Mouse (Mus musculus) heart, embryonic 16.5 days (tissue): ENCODE data around the gene Rtl1. TPM values are rescaled to one million over a fixed set of nuclear protein-coding genes. Genes with fewer than 3 reads are reported as not detected.

Experiments
- ATAC-seq: fragments of 200-750 bp; cut with Nextera tagmentation; replicated peaks from 2 replicates; pipeline ENCODE4 v1.8.0; 2017; ENCODE audit warnings: moderate number of reproducible peaks; ENCODE audit not compliant: insufficient read depth, low FRiP score; ENCODE audit errors: extremely low read depth
- H3K27ac ChIP-seq: fragments of 300-500 bp; sonication (generic); 2 replicates; pipeline ENCODE4 v1.5.1; 2014; ENCODE audit warnings: mild to moderate bottlenecking, low read length, control low read depth, moderate library complexity
- H3K27me3 ChIP-seq: fragments of 300-500 bp; sonication (generic); 2 replicates; pipeline ENCODE4 v1.6.1; 2014; ENCODE audit warnings: low read length, mixed read lengths; ENCODE audit not compliant: control insufficient read depth, insufficient read depth
- H3K36me3 ChIP-seq: fragments of 300-500 bp; sonication (generic); 2 replicates; pipeline ENCODE4 v1.6.1; 2014; ENCODE audit not compliant: control insufficient read depth, insufficient read depth
- H3K4me1 ChIP-seq: fragments of 300-500 bp; sonication (generic); 2 replicates; pipeline ENCODE4 v1.6.1; 2014; ENCODE audit warnings: low read length, mixed read lengths; ENCODE audit not compliant: control insufficient read depth, insufficient read depth
- H3K4me2 ChIP-seq: fragments of 300-500 bp; sonication (generic); 2 replicates; pipeline ENCODE4 v1.6.1; 2014; ENCODE audit warnings: low read depth, mild to moderate bottlenecking, control low read depth, low read length
- H3K4me3 ChIP-seq: fragments of 300-500 bp; sonication (generic); 2 replicates; pipeline ENCODE4 v1.5.1; 2014; ENCODE audit warnings: mild to moderate bottlenecking, control low read depth, low read length
- H3K9ac ChIP-seq: fragments of 300-500 bp; sonication (generic); 2 replicates; pipeline ENCODE4 v1.6.1; 2014; ENCODE audit warnings: low read length, control low read depth
- H3K9me3 ChIP-seq: fragments of 300-500 bp; sonication (generic); replicated peaks from 2 replicates; pipeline ENCODE4 v1.6.1; 2016; ENCODE audit warnings: low read length; ENCODE audit not compliant: control insufficient read depth
- WGBS: fragments of 180-500 bp; shearing (Covaris S2); extraction: QIAGEN DNeasy Blood & Tissue Kit; methylation state at CpG from one replicate; pipeline ENCODE4 v1.1.7; 2014; 5-methylcytosine and 5-hydroxymethylcytosine counted together
- polyA plus RNA-seq: library from polyadenylated mRNA; unstranded; fragments of >200 nt; fragmentation: Nextera tagmentation; extraction: Ambion mirVana; gene quantifications from 2 replicates; pipeline ENCODE4 v1.2.1, GENCODE M21; 2015

Rtl1 gene
- polyA plus RNA-seq, 1 experiment from 2014 or later: 0.49 TPM

DNA sequence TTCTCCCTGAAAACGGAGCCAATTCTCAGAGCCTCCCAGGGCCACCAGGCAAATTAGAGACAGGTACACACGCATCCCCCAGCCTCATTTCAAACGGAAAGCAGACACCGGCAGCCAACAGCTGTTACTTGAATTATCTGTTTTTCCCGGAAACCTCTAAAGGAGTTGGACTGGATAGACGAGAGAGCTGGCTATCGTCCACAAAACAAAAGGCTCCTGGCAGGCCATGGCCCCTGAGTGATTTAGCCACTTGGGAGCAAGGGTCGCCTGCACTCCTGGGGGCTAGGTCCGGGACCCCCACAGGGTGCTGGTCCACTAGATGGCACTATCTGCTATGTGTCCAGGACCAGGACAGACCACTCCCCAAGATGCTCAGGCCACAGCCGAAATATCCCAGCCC is 14.3 kb upstream of the Rtl1 start:
- Histone ChIP-seq H3K4me3 (no peak overlapping the region), H3K9me3 (peaks cover 7% of the 10 kb centered on the region), H3K27ac (no peak overlapping the region), H3K4me2 (no peak overlapping the region), H3K4me1 (no peaks in the 10 kb centered on the region), H3K9ac (no peak overlapping the region), H3K36me3 (peaks cover 4% of the 10 kb centered on the region; the same call in 1 of the 2 replicates), H3K27me3 (peaks cover 7% of the 10 kb centered on the region)
- WGBS: 42% methylated on average over 10 of the region's 10 CpGs
- no peak for ATAC-seq

DNA sequence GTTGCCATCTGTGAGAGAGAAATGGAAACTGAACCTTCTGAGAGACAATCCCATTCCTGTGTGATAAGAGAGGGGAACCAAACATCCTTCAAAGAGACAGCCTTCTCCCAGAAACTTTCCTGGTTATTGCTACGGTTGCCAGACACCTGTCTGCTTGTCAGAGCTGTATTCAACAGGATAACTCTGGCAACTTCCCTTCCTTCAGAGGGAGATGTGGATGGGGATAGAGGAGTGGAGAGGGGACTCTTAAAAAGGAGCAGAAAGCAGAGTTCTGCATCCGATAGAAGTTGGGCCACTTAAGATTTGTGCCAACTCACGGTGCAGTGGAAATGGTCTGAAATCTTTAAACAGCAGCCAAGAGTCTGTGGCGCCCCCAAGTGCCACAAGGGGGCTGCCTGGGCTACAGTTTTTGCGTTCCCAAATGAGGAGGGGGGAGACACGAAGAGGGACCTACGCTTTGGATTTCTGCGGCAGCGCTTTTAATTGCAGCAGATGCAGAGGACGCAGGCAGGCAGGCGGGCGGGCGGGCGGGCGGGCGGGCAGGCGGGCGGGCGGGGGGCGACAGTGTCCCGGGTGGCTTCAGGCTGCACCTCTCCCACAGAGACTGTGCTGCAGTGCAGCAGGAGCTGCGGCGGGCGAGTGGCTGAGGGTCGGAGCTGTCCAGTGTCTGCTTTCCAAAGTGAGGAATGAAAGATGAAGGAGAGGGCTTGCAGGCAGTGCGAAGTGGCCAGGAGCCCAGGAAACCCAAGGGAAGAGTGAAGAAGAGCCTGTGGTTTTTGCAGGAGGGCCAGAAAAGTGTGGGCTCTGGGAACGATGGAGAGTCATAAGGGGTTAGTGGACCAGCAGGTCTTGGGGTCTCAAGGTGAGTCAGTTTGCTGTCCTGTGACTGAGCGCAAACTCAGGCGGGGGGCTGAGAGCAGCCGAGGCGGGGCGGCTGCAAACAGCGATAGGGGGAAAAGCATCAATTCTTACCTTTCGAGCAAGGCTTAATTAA is 12.6 kb upstream of the Rtl1 start:
- Histone ChIP-seq H3K9me3 (peaks cover 7% of the 10 kb centered on the region), H3K27ac (no peak overlapping the region), H3K4me3 (no peak overlapping the region), H3K4me2 (no peak overlapping the region), H3K4me1 (no peaks in the 10 kb centered on the region), H3K9ac (no peak overlapping the region), H3K27me3 (peaks cover 7% of the 10 kb centered on the region), H3K36me3 (peaks cover 4% of the 10 kb centered on the region; the same call in 1 of the 2 replicates)
- no peak for ATAC-seq
- WGBS: 48% methylated on average over 34 of the region's 34 CpGs

DNA sequence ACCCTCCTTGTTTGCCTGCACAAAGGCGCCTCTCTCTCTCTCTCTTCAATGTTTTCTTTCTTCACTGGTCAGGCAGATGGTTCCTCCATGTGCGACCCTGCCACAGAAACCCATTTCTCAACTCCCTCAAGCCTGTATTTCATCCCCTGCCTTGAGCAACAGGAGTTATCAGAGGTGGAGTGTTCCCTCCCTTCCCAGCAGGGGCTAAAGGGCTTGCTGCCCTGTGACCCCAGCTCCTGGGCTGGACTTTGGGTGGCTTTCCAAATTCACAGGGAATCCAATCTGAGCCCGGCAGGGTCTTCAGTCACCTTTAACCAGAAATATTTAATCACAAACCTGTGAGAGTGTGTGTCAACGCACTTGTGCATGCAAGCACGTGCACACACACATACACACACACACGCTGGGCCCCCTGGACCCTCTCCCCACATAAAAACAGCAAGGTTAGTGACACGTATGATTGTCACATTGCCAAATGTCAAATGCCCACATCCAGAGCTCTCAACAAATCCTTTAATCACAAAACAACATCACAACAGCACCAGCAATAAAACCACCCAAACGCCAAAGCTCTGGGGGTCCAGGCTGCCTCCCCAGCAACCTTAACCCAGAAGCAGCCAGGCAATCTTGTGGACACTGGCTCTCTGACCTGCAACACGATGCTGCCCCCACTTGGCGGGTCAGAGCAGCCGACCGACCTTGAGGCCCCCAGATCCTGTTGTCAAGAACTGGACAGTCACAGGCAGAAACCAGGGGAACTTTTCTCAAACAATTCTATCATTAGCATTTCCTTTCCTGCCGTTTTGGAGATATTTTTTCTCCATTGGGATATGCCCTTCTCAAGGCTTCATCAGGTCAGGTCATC is 8.7 kb upstream of the Rtl1 start:
- Histone ChIP-seq H3K36me3 (0 out of 2 replicates have a peak, but pooled peaks cover 6% of the 10 kb centered on the region), H3K9me3 (peaks cover 7% of the 10 kb centered on the region), H3K4me3 (no peak overlapping the region), H3K9ac (no peak overlapping the region), H3K27ac (no peak overlapping the region), H3K4me2 (no peak overlapping the region), H3K4me1 (no peaks in the 10 kb centered on the region), H3K27me3 (peaks cover 7% of the 10 kb centered on the region)
- no peak for ATAC-seq
- WGBS: 45% methylated on average over 13 of the region's 13 CpGs

DNA sequence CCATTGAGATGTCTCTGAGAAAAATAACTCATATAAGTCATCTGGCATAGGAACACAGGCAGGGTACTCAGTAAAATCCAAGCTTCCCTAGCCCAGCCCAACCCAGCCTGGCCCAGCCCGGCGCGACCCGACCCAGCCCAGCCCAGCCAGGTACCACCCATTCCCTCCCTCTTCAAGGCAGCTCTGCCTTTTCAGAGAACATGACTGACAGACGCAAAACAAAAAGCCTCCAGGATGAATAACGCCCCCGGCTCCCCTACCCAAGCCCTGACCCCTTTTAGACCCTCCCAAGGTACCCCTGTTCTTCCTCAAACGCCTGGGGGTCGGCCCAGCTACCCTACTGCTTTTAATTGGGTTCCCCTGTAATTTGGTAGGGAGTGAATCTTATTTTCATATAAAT is 7.8 kb upstream of the Rtl1 start:
- ATAC-seq: no peak
- Histone ChIP-seq H3K27me3 (peaks cover 3% of the 10 kb centered on the region), H3K9ac (no peak overlapping the region), H3K27ac (no peak overlapping the region), H3K4me2 (no peak overlapping the region), H3K36me3 (0 out of 2 replicates have a peak, but pooled peaks cover 6% of the 10 kb centered on the region), H3K4me1 (no peaks in the 10 kb centered on the region), H3K4me3 (no peak overlapping the region), H3K9me3 (peaks cover 7% of the 10 kb centered on the region)
- WGBS: 54% methylated on average over 9 of the region's 9 CpGs

DNA sequence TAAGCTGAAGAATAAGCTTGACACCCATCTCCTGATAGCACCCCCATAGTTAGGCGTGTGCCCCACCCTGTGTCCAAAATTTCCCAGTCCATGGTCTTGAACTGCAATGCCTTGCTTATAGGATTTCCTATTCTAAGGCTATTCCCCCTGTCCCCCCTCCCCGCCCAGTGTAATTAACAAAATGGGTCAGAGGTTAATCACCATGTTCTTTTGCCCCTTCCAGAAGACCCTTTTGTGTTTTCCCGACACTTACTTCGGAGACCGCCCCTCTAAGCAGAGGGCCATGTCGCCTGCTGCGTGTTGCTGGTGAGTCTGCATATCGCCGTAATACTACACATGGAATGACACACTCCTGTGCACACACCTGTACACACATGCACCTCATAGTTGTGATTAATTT is 7.1 kb upstream of the Rtl1 start:
- Histone ChIP-seq H3K27ac (no peak overlapping the region), H3K4me3 (no peak overlapping the region), H3K4me1 (no peaks in the 10 kb centered on the region), H3K36me3 (0 out of 2 replicates have a peak, but pooled peaks cover 6% of the 10 kb centered on the region), H3K27me3 (peaks cover under 1% of the 10 kb centered on the region), H3K9ac (no peak overlapping the region), H3K4me2 (no peak overlapping the region), H3K9me3 (peaks cover 7% of the 10 kb centered on the region)
- 91% methylated on average over 9 of the region's 9 CpGs for WGBS
- no peak for ATAC-seq

DNA sequence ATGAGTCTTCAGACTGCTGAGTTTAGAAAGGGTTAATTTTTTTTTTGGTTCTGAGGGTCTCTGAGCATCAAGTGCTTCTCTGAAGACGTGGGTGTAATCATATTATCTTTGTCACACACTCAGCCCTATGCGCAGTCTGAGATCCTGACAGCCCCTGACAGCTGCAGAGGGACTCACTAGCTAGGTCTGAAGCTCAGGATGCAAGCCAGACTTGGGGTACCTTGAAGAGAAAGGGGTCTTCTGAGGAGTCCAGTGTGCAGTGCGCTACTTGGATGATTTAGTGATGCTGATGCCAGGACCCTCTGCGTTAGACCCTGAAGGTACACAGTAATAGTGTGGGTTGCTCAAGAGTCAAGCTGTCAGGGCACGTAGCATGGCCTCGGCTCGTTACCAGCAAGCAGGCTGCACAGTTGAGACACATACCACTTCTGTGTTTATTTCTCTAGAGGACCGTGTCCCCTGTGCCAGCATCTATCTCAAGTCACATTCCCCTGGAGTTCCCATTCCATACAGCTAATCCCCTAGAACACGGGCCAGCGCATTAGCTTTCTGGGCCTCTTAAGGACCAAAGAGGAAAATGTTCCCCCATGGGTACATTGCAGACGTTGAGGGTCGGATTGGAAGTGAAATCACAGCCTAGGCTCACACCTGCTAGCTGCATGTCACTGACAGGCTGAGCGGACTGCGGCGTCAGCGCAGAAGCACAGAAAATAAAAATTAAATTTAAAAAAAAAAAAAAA is 5.0 kb upstream of the Rtl1 start:
- WGBS: 75% methylated on average over 16 of the region's 16 CpGs
- H3K9ac ChIP-seq: no peak overlapping the region
- H3K4me1 ChIP-seq: no peaks in the 10 kb centered on the region
- H3K4me3 ChIP-seq: no peak overlapping the region
- H3K27ac ChIP-seq: no peak overlapping the region
- no peak for ATAC-seq
- H3K36me3 ChIP-seq: 0 out of 2 replicates have a peak, but pooled peaks cover 2% of the 10 kb centered on the region
- no peaks in the 10 kb centered on the region for H3K27me3 ChIP-seq
- no peak overlapping the region for H3K4me2 ChIP-seq
- no peaks in the 10 kb centered on the region for H3K9me3 ChIP-seq

DNA sequence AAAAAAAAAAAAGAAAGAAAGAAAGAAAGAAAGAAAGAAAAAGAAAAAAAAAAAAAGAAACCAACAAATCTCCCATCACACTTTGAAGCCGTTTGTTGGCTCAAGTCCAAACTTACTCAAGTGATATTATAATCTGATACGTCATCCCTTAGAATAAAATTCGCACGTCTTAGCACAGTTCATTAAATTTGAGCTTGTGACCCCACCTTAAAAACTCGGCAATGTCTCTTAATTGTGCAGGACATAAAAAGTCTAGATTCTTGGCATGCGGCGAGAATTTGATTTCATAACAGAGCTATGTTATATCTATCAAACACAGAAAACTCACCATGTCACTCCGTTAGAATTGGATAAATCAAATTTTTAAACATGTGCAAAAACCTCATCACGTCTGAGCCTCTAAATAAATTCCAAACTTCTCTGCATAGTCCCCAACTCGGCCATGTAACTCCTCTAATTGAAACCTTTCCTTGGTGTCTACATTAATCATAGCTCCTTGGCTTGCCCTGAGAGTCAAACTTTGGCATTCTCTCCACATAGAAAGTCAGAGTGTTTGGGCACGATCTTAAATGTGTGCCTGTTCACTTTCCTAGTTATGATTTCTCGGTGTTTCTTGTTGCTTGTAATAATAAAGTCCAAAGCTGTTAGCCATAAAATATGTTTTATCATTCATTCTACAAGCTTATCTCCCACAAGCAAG is 1.4 kb downstream of the Rtl1 start:
- ATAC-seq: no peak
- H3K4me3 ChIP-seq: no peak overlapping the region
- no peaks in the 10 kb centered on the region for H3K9me3 ChIP-seq
- H3K36me3 ChIP-seq: no peaks in the 10 kb centered on the region
- H3K4me1 ChIP-seq: peaks cover 13% of the 10 kb centered on the region
- H3K4me2 ChIP-seq: no peak overlapping the region
- no peak overlapping the region for H3K9ac ChIP-seq
- H3K27ac ChIP-seq: no peak overlapping the region
- 65% methylated on average over 12 of the region's 12 CpGs for whole genome bisulfite sequencing
- no peaks in the 10 kb centered on the region for H3K27me3 ChIP-seq

DNA sequence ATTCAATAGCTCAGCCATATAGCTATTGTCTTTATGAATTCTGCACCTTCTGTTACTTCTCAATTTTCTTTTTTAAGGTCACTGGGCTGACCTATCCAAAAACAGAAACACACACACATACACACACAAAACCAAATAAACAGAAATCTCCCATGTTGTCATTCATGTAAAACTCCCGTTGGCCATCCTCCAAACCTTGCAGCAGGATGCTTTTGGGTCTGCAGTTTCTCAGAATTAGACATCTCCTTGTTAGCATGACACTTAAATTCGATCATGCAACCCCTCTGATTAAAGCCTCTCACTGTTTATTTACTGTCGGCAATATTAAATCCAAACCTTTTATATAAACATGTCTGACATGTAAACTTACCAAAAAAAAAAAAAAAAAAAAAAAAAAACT is 3.4 kb downstream of the Rtl1 start:
- Histone ChIP-seq H3K36me3 (no peaks in the 10 kb centered on the region), H3K4me3 (no peak overlapping the region), H3K9ac (no peak overlapping the region), H3K27ac (no peak overlapping the region), H3K4me2 (no peak overlapping the region; the same call in 1 of the 2 replicates), H3K27me3 (no peaks in the 10 kb centered on the region), H3K9me3 (no peaks in the 10 kb centered on the region), H3K4me1 (peaks cover 13% of the 10 kb centered on the region)
- 32% methylated on average over 3 of the region's 3 CpGs for WGBS
- no peak for ATAC-seq
